Mouse (Mus musculus) ES-E14 (cell line): ENCODE measurements around the gene Kirrel3.

ENCODE experiments used
- MAFK ChIP-seq: IDR thresholded peaks from 2 replicates; pipeline ENCODE4 v1.6.1; 2014; ENCODE audit warnings: mild to moderate bottlenecking, low read depth, low read length, inconsistent platforms; ENCODE audit not compliant: insufficient read depth
- ZNF384 ChIP-seq: IDR thresholded peaks from 2 replicates; pipeline ENCODE4 v1.6.1; 2012; ENCODE audit warnings: low read depth, low read length, inconsistent platforms

DNA sequence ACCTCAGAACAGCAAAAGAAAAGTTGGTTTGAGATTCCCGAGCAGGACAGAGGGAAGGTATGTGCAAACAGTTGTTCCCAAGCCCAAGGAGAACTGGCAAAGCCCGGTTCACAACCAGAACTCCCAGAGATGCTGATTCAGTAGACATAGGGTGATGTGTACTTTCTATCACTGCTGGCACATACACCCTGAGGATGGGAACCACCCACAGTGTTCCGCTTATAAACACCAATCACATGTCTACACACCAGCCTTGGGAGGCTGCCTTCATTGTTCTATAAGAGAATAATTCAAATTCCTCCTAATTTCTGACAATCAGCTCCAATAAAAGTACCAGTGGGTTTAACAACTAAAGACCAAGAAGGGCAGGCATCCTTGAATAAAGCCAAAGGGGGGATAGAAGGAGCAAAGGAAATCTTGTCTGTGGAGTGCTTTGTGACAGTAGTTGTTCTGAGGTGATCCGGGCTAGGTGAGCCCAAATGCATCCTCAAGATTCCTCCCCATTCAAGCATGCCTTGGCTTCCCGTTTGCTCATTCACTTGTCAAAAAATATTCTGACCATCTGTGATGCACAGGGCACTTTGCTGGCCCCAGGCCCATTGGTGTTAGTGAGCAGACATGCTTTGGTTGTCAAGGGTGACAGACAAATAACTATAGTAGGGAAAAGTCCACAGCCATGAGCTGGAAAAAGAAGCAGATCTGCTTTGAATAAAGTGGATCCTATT is 266.5 kb downstream of the Kirrel3 start:
- TF ChIP-seq ZNF384 (no peak), MAFK (no peak)
